Mouse (Mus musculus): ENCODE results near the gene Slc8a1.

DNA sequence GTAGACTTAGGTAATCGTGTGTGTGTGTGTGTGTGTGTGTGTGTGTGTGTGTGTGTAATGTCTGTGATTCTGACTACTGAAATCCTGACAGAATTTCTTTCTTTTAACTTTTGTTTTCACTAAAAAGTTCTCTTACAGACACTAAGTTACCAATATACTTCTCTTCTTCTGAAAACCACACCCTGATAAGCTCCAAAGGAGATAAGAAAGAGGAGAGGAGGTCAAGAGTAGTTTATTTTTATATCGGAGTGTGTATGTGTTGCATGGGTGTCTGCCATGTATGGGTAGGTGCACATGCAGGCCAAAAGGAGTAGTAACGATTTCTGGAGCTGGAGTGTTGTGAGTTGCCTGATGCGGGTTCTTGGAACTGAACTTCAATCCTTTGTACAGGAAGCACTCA lies 36.5 kb downstream of the Slc8a1 start:
- no peak for TF ChIP-seq EP300 (IDR thresholded peaks at IDR 0.05; ENCODE audit: low read depth)
- TF ChIP-seq CTCF (IDR thresholded peaks at IDR 0.05; ENCODE audit: low read depth): no peak

All from heart, postnatal 0 days (tissue).